Mouse (Mus musculus) hematopoietic stem cell, adult 5-6 weeks (primary cell): Measurements from ENCODE around the gene Tssk6. TPM values are rescaled to one million over a fixed set of nuclear protein-coding genes. Genes with fewer than 3 reads are reported as not detected.

Experiments used
- ATAC-seq, 2 experiments: fragments of 125-278 bp in 1 of 2; replicated peaks in 1 of 2; 2 replicates each; pipeline ENCODE4 v1.8.0; 2016 to 2017; ENCODE audit warnings: inconsistent platforms in 2 of 2, mild to moderate bottlenecking in 2 of 2, moderate number of reproducible peaks in 2 of 2, low read depth in 1 of 2, moderate TSS enrichment in 1 of 2; ENCODE audit not compliant: low FRiP score in 2 of 2, poor library complexity in 2 of 2, severe bottlenecking in 2 of 2, insufficient read depth in 1 of 2, low TSS enrichment in 1 of 2
- total RNA-seq: library from RNA; stranded (forward); fragments of 172-1452, 232-1000 nt; gene quantifications from 2 replicates; pipeline ENCODE4 v1.2.3, GENCODE M21; 2017

Gene Tssk6
- total RNA-seq, 1 experiment from 2014 or later = 2.2 TPM

GRCm38 (mm10) chr8:69903063-69903542, 1.1 kb downstream of the Tssk6 start:
- ATAC-seq = peak; percentile 68 to 71

GRCm38 (mm10) chr8:69904096-69904495, 2.1 kb downstream of the Tssk6 start:
- ATAC-seq = no peak

GRCm38 (mm10) chr8:69906260-69906659, 4.3 kb downstream of the Tssk6 start:
- no peak for ATAC-seq

GRCm38 (mm10) chr8:69907106-69907505, 5.1 kb downstream of the Tssk6 start:
- no peak for ATAC-seq

- ATAC-seq = no peak
These were observed 9.9 kb downstream of the Tssk6 start for GRCm38 (mm10) chr8:69911917-69912316.

GRCm38 (mm10) chr8:69912478-69913074, 10.6 kb downstream of the Tssk6 start:
- ATAC-seq = no peak

- ATAC-seq = no peak
These were observed 12.5 kb downstream of the Tssk6 start for GRCm38 (mm10) chr8:69914526-69914925.

GRCm38 (mm10) chr8:69915748-69916147, 13.8 kb downstream of the Tssk6 start:
- no peak for ATAC-seq

- no peak for ATAC-seq
These were observed 16.5 kb downstream of the Tssk6 start for GRCm38 (mm10) chr8:69918506-69918905.

GRCm38 (mm10) chr8:69919010-69919409, 17.0 kb downstream of the Tssk6 start:
- ATAC-seq = peak; percentile 61 to 72

- peak; percentile 66 to 70 for ATAC-seq
These were observed 18.1 kb downstream of the Tssk6 start for GRCm38 (mm10) chr8:69919876-69920662.

GRCm38 (mm10) chr8:69921141-69921540, 19.2 kb downstream of the Tssk6 start:
- ATAC-seq = no peak

- no peak for ATAC-seq
These were observed 22.0 kb downstream of the Tssk6 start for GRCm38 (mm10) chr8:69923986-69924385.

- ATAC-seq = no peak
These were observed 24.9 kb downstream of the Tssk6 start for GRCm38 (mm10) chr8:69926901-69927300.

GRCm38 (mm10) chr8:69933811-69934210, 31.8 kb downstream of the Tssk6 start:
- ATAC-seq = 0 out of 4 replicates have a peak, but pooled peaks of 1 of the 2 experiments have one; percentile 18

- no peak for ATAC-seq
These were observed 32.6 kb downstream of the Tssk6 start for GRCm38 (mm10) chr8:69934582-69934981.

- ATAC-seq = no peak
These were observed 33.4 kb downstream of the Tssk6 start for GRCm38 (mm10) chr8:69935431-69935830.

- no peak for ATAC-seq
These were observed 34.2 kb downstream of the Tssk6 start for GRCm38 (mm10) chr8:69936050-69936794.
